Mouse (Mus musculus) CH12.LX (cell line): ENCODE measurements around the gene Kcnb1. TPM values are rescaled to one million over a fixed set of nuclear protein-coding genes. Genes with fewer than 3 reads are reported as not detected.
A peak's percentile ranks its signal among the peaks of the same experiment; 100 is the strongest.

Experiments used
- DNase-seq: peaks from one replicate; pipeline ENCODE4 v3.0.0-alpha.2; 2013; ENCODE audit errors: extremely low read depth
- H3K27ac ChIP-seq: 2 replicates; pipeline ENCODE4 v1.5.1; 2012; ENCODE audit warnings: low read depth, mild to moderate bottlenecking, control low read depth, moderate library complexity; ENCODE audit not compliant: insufficient read depth
- H3K27me3 ChIP-seq: replicated peaks from 2 replicates; pipeline ENCODE3; 2012; ENCODE audit warnings: inconsistent platforms
- H3K36me3 ChIP-seq, 2 experiments: replicated peaks in 1 of 2; 2 replicates each; pipeline versions ENCODE3 to v1.6.1; 2012; ENCODE audit warnings: inconsistent platforms in 1 of 2, low read length in 1 of 2, mild to moderate bottlenecking in 1 of 2, mixed read lengths in 1 of 2, moderate library complexity in 1 of 2; ENCODE audit not compliant: control insufficient read depth in 1 of 2, insufficient read depth in 1 of 2
- H3K4me1 ChIP-seq, 2 experiments: 2 replicates each; pipeline ENCODE4 v1.6.1; 2012; ENCODE audit warnings: inconsistent platforms in 1 of 2, moderate library complexity in 1 of 2; ENCODE audit not compliant: insufficient read depth in 2 of 2, control insufficient read depth in 1 of 2
- H3K4me2 ChIP-seq: 2 replicates; pipeline ENCODE4 v1.6.1; 2012; ENCODE audit warnings: low read depth, mild to moderate bottlenecking, control low read depth; ENCODE audit not compliant: poor library complexity, insufficient read depth, severe bottlenecking
- H3K4me3 ChIP-seq, 3 experiments: fragments of 150-350 bp in 1 of 3; sonication (generic) in 1 of 3; replicated peaks in 1 of 3; 2 replicates each; pipeline versions ENCODE3 to v1.5.1; 2011 to 2012; ENCODE audit warnings: low read depth in 2 of 3, low read length in 2 of 3, mild to moderate bottlenecking in 2 of 3, moderate library complexity in 2 of 3, control low read depth in 1 of 3, improper control_type of control experiment in 1 of 3, inconsistent platforms in 1 of 3, mixed read lengths in 1 of 3; ENCODE audit not compliant: poor library complexity in 1 of 3
- H3K79me2 ChIP-seq: replicated peaks from 2 replicates; pipeline ENCODE4 v1.6.1; 2012; ENCODE audit warnings: mild to moderate bottlenecking, moderate library complexity; ENCODE audit not compliant: control insufficient read depth, poor library complexity, insufficient read depth, severe bottlenecking; ENCODE audit errors: extremely low read depth
- H3K9ac ChIP-seq: 2 replicates; pipeline ENCODE4 v1.6.1; 2012; ENCODE audit warnings: low read depth, mild to moderate bottlenecking, control low read depth, moderate library complexity; ENCODE audit not compliant: insufficient read depth
- H3K9me3 ChIP-seq: replicated peaks from 2 replicates; pipeline ENCODE3; 2012; ENCODE audit warnings: low read length, inconsistent platforms, mixed read lengths
- BHLHE40 ChIP-seq: IDR thresholded peaks from 2 replicates; pipeline ENCODE4 v1.6.1; 2011; ENCODE audit warnings: mild to moderate bottlenecking, low read depth, low read length, improper control_type of control experiment
- CTCF ChIP-seq, 2 experiments: IDR thresholded peaks in 1 of 2; conservative IDR thresholded peaks in 1 of 2; 2 replicates each; pipeline ENCODE4 v1.5.1; 2011 to 2012; ENCODE audit warnings: low read depth in 2 of 2, low read length in 2 of 2, improper control_type of control experiment in 1 of 2, inconsistent platforms in 1 of 2, mild to moderate bottlenecking in 1 of 2, moderate library complexity in 1 of 2
- ELF1 ChIP-seq: IDR thresholded peaks from 2 replicates; pipeline ENCODE4 v1.6.1; 2014; ENCODE audit warnings: low read depth, mild to moderate bottlenecking, inconsistent platforms, low read length, improper control_type of control experiment
- ETS1 ChIP-seq: conservative IDR thresholded peaks from 2 replicates; pipeline ENCODE4 v1.6.1; 2012; ENCODE audit warnings: low read depth, mild to moderate bottlenecking, inconsistent platforms, low read length, improper control_type of control experiment, moderate library complexity
- GABPA ChIP-seq: IDR thresholded peaks from 2 replicates; pipeline ENCODE4 v1.6.1; 2012; ENCODE audit warnings: low read depth, low read length, improper control_type of control experiment, inconsistent platforms; ENCODE audit not compliant: insufficient replicate concordance
- JUN ChIP-seq: IDR thresholded peaks from 2 replicates; pipeline ENCODE4 v1.6.1; 2011; ENCODE audit warnings: low read depth, mild to moderate bottlenecking, low read length, improper control_type of control experiment, moderate library complexity; ENCODE audit not compliant: insufficient read depth
- JUND ChIP-seq: conservative IDR thresholded peaks from 2 replicates; pipeline ENCODE4 v1.6.1; 2011; ENCODE audit warnings: low read depth, low read length, improper control_type of control experiment
- KAT2A ChIP-seq: IDR thresholded peaks from 2 replicates; pipeline ENCODE4 v1.6.1; 2012; ENCODE audit warnings: low read length, improper control_type of control experiment, inconsistent platforms; ENCODE audit not compliant: insufficient replicate concordance
- MAX ChIP-seq: IDR thresholded peaks from 2 replicates; pipeline ENCODE4 v1.6.1; 2011; ENCODE audit warnings: low read length, improper control_type of control experiment
- MAZ ChIP-seq: IDR thresholded peaks from 2 replicates; pipeline ENCODE4 v1.6.1; 2012; ENCODE audit warnings: low read depth, mild to moderate bottlenecking, inconsistent platforms, low read length, improper control_type of control experiment, moderate library complexity
- MEF2A ChIP-seq: IDR thresholded peaks from 2 replicates; pipeline ENCODE4 v1.6.1; 2014; ENCODE audit warnings: low read depth, mild to moderate bottlenecking, inconsistent platforms, low read length, improper control_type of control experiment, borderline replicate concordance
- MXI1 ChIP-seq: IDR thresholded peaks from 2 replicates; pipeline ENCODE4 v1.6.1; 2011; ENCODE audit warnings: mild to moderate bottlenecking, low read depth, low read length, improper control_type of control experiment
- MYC ChIP-seq: IDR thresholded peaks from 2 replicates; pipeline ENCODE4 v1.6.1; 2011; ENCODE audit warnings: low read depth, mild to moderate bottlenecking, improper control_type of control experiment, low read length
- RAD21 ChIP-seq: IDR thresholded peaks from 2 replicates; pipeline ENCODE4 v1.6.1; 2011; ENCODE audit warnings: low read depth, mild to moderate bottlenecking, low read length, improper control_type of control experiment, moderate library complexity
- RCOR1 ChIP-seq: conservative IDR thresholded peaks from 2 replicates; pipeline ENCODE4 v1.6.1; 2012; ENCODE audit warnings: low read depth, mild to moderate bottlenecking, inconsistent platforms, low read length, improper control_type of control experiment
- SMC3 ChIP-seq: IDR thresholded peaks from 2 replicates; pipeline ENCODE4 v1.6.1; 2011; ENCODE audit warnings: low read depth, low read length, improper control_type of control experiment
- TBP ChIP-seq: conservative IDR thresholded peaks from 2 replicates; pipeline ENCODE4 v1.6.1; 2011; ENCODE audit warnings: low read depth, low read length, improper control_type of control experiment
- TCF12 ChIP-seq: IDR thresholded peaks from 2 replicates; pipeline ENCODE4 v1.6.1; 2014; ENCODE audit warnings: low read depth, mild to moderate bottlenecking, inconsistent platforms, low read length, improper control_type of control experiment
- USF1 ChIP-seq: IDR thresholded peaks from 2 replicates; pipeline ENCODE4 v1.6.1; 2014; ENCODE audit warnings: low read depth, mild to moderate bottlenecking, inconsistent platforms, low read length, improper control_type of control experiment
- ZC3H11A ChIP-seq: IDR thresholded peaks from 2 replicates; pipeline ENCODE4 v1.6.1; 2012; ENCODE audit warnings: low read depth, mild to moderate bottlenecking, inconsistent platforms, low read length, improper control_type of control experiment
- ZMIZ1 ChIP-seq: IDR thresholded peaks from 2 replicates; pipeline ENCODE4 v1.6.1; 2012; ENCODE audit warnings: low read depth, mild to moderate bottlenecking, inconsistent platforms, low read length, improper control_type of control experiment
- ZNF384 ChIP-seq: IDR thresholded peaks from 2 replicates; pipeline ENCODE4 v1.6.1; 2012; ENCODE audit warnings: low read depth, low read length, improper control_type of control experiment, inconsistent platforms
- dilution Hi-C: fragments of 300-500 bp; cut with MboI; formaldehyde crosslinking; loops from 2 replicates; pipeline ENCODE4 v1.14.3; 2020; ENCODE audit warnings: low sequenced_read_pairs; ENCODE audit not compliant: extremely low pct_unique_long_range_greater_than_20kb, extremely low pct_ligation_motif_present
- in situ Hi-C: fragments of 300-500 bp; cut with MboI; formaldehyde crosslinking; loops from 3 replicates; pipeline ENCODE4 v1.14.3; 2019; ENCODE audit warnings: low sequenced_read_pairs, low pct_ligation_motif_present, low pct_unique_long_range_greater_than_20kb, mixed read lengths
- polyA plus RNA-seq: library from polyadenylated mRNA; unstranded; fragments of >175 nt; gene quantifications from 2 replicates; pipeline ENCODE4 v1.2.1, GENCODE M21; 2012; ENCODE audit warnings: low read depth; ENCODE audit not compliant: insufficient read length
- total RNA-seq, 2 experiments: library from RNA; depleted of rRNA; stranded (reverse); fragments of 300-350 nt in 1 of 2; fragments of >200 nt in 1 of 2; gene quantifications; 2 replicates each; pipeline ENCODE4 v1.2.3; 2012 to 2014

Kcnb1 gene
- total and polyA plus RNA-seq, 3 experiments: 2.5 to 6.6 (median 5.1) TPM

GRCm38 (mm10) chr2:167203505-167204166 is 13.7 kb upstream of the Kcnb1 start:
- Histone ChIP-seq H3K79me2 (no peaks in the 10 kb centered on the region), H3K36me3 (peaks cover 5 to 71% of the 10 kb centered on the region in 2 experiments), H3K9me3 (no peaks in the 10 kb centered on the region), H3K9ac (no peak overlapping the region), H3K27ac (no peak overlapping the region), H3K4me1 (peaks cover 5 to 38% of the 10 kb centered on the region in 2 experiments; a peak in 3 of 4 replicates), H3K4me2 (no peak overlapping the region), H3K27me3 (peaks cover 25% of the 10 kb centered on the region), H3K4me3 (no peak overlapping the region)
- dilution Hi-C loops: no loop called here
- in situ Hi-C loops: no loop called here
- TF ChIP-seq MYC: 0 out of 2 replicates have a peak, but pooled peaks have one; percentile 23
- peak; percentile 34; the same call in 1 of the 2 replicates for TF ChIP-seq ETS1
- peak; percentile 60 to 83 for TF ChIP-seq CTCF (conservative IDR thresholded peaks at IDR 0.05 in 1 of 2, IDR thresholded peaks at IDR 0.05 in 1 of 2; ENCODE audit: low read depth in 2 of 2, low read length in 2 of 2)
- 0 out of 2 replicates have a peak, but pooled peaks have one; percentile 34 for TF ChIP-seq RCOR1
- no peak for TF ChIP-seq USF1
- no peak for TF ChIP-seq ELF1
- no peak for TF ChIP-seq JUN
- TF ChIP-seq TCF12: no peak
- no peak for TF ChIP-seq GABPA
- TF ChIP-seq RAD21: peak; percentile 66
- peak; percentile 46 for TF ChIP-seq BHLHE40
- TF ChIP-seq ZMIZ1: no peak
- 0 out of 2 replicates have a peak, but pooled peaks have one; percentile 21 for TF ChIP-seq MAZ
- peak; percentile 7; the same call in 1 of the 2 replicates for TF ChIP-seq ZC3H11A
- peak; percentile 74; the same call in 1 of the 2 replicates for TF ChIP-seq MXI1
- 0 out of 2 replicates have a peak, but pooled peaks have one; percentile 19 for TF ChIP-seq MEF2A
- TF ChIP-seq MAX: peak; percentile 72
- no peak for TF ChIP-seq JUND
- peak; percentile 83 for TF ChIP-seq SMC3
- no peak for TF ChIP-seq KAT2A
- TF ChIP-seq ZNF384: no peak
- no peak for TF ChIP-seq TBP
- DNase-seq: peak; percentile 83
